Mouse (Mus musculus): Measurements from ENCODE around the gene Gm10518. TPM values are rescaled to one million over a fixed set of nuclear protein-coding genes. Genes with fewer than 3 reads are reported as not detected.

The Gm10518 gene
- polyA plus RNA-seq, 1 experiment from 2014 or later, result 0.08 TPM

GRCm38 (mm10) chr1:179824549-179824948, 21.4 kb downstream of the Gm10518 start:
- Histone ChIP-seq H3K4me2 (ENCODE audit: low read depth, low read length) (no peak overlapping the region), H3K27me3 (ENCODE audit: control insufficient read depth, insufficient read depth, low read depth, low read length) (no peaks in the 10 kb centered on the region), H3K4me3 (ENCODE audit: low read depth, low read length) (no peak overlapping the region), H3K4me1 (ENCODE audit: control insufficient read depth, low read depth, low read length) (no peaks in the 10 kb centered on the region; the same call in 1 of the 2 replicates), H3K9me3 (replicated peaks; ENCODE audit: control insufficient read depth, low read length) (peaks cover 2% of the 10 kb centered on the region), H3K36me3 (ENCODE audit: control insufficient read depth, insufficient read depth) (no peaks in the 10 kb centered on the region), H3K27ac (ENCODE audit: low read length) (no peak overlapping the region), H3K9ac (ENCODE audit: low read depth, low read length) (no peak overlapping the region)
- no peak for ATAC-seq (ENCODE audit: low read depth)
- 63% methylated on average over 5 of the region's 5 CpGs for WGBS (ENCODE audit: insufficient replicate concordance)

DNA sequence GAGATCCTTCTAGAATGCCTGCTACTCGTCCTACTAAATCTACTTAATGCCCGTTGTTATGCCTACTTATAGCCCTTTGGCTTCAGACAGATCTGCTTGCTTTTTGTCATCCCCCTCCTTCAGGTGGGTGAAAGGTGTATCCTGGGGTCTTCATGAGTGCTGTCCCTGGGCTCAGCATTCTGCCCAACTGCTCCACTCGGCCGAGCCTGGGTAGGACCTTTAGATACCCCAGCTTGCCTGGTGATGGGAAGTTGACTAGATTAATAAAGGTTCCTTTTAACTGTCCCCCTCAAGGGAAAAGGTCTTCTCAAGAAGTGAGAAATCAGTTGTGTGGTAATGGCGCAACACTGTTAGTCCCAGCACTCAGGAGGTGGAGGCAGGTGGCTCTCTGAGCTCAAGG, 24.9 kb downstream of the Gm10518 start:
- no peak overlapping the region for H3K4me3 ChIP-seq (ENCODE audit: low read depth, low read length)
- peaks cover 2% of the 10 kb centered on the region for H3K9me3 ChIP-seq (replicated peaks; ENCODE audit: control insufficient read depth, low read length)
- 72% methylated on average over 5 of the region's 5 CpGs for WGBS (ENCODE audit: insufficient replicate concordance)
- no peaks in the 10 kb centered on the region for H3K27me3 ChIP-seq (ENCODE audit: control insufficient read depth, insufficient read depth, low read depth, low read length)
- ATAC-seq (ENCODE audit: low read depth), result no peak
- no peak overlapping the region for H3K27ac ChIP-seq (ENCODE audit: low read length)
- no peak overlapping the region for H3K4me2 ChIP-seq (ENCODE audit: low read depth, low read length)
- H3K4me1 ChIP-seq (ENCODE audit: control insufficient read depth, low read depth, low read length), result no peaks in the 10 kb centered on the region; the same call in 1 of the 2 replicates
- H3K9ac ChIP-seq (ENCODE audit: low read depth, low read length), result no peak overlapping the region
- no peaks in the 10 kb centered on the region for H3K36me3 ChIP-seq (ENCODE audit: control insufficient read depth, insufficient read depth)

DNA sequence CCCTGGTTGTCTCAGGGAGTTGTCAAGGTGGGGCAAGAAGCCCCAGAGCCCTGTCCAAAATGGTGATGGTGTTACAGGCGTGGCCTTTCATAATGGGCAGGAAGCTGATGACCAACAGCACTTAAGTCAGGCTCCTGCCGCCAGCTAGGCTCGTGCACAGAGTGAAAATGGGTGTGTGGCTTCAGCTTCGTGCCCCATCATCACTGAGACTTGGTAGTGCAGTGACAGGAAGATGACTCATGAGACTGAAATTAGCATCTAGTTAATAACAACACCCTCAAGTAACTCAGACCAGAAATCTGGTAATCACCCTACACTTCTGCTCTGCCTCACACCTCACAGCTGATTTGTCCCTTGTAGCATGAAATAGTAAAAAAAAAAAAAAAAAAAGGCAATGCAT, 25.7 kb downstream of the Gm10518 start:
- Histone ChIP-seq H3K9ac (ENCODE audit: low read depth, low read length) (no peak overlapping the region), H3K36me3 (ENCODE audit: control insufficient read depth, insufficient read depth) (no peaks in the 10 kb centered on the region), H3K27me3 (ENCODE audit: control insufficient read depth, insufficient read depth, low read depth, low read length) (no peaks in the 10 kb centered on the region), H3K4me1 (ENCODE audit: control insufficient read depth, low read depth, low read length) (no peaks in the 10 kb centered on the region; the same call in 1 of the 2 replicates), H3K9me3 (replicated peaks; ENCODE audit: control insufficient read depth, low read length) (peaks cover 2% of the 10 kb centered on the region), H3K4me3 (ENCODE audit: low read depth, low read length) (no peak overlapping the region), H3K27ac (ENCODE audit: low read length) (no peak overlapping the region), H3K4me2 (ENCODE audit: low read depth, low read length) (no peak overlapping the region)
- WGBS (ENCODE audit: insufficient replicate concordance), result 25% methylated on average over 4 of the region's 4 CpGs
- ATAC-seq (ENCODE audit: low read depth), result no peak

- Histone ChIP-seq H3K4me2 (ENCODE audit: low read depth, low read length) (no peak overlapping the region), H3K4me1 (ENCODE audit: control insufficient read depth, low read depth, low read length) (peaks cover 17% of the 10 kb centered on the region), H3K9ac (ENCODE audit: low read depth, low read length) (no peak overlapping the region), H3K27ac (ENCODE audit: low read length) (no peak overlapping the region), H3K4me3 (ENCODE audit: low read depth, low read length) (no peak overlapping the region), H3K36me3 (ENCODE audit: control insufficient read depth, insufficient read depth) (no peaks in the 10 kb centered on the region), H3K9me3 (replicated peaks; ENCODE audit: control insufficient read depth, low read length) (no peaks in the 10 kb centered on the region), H3K27me3 (ENCODE audit: control insufficient read depth, insufficient read depth, low read depth, low read length) (no peaks in the 10 kb centered on the region)
- no peak for ATAC-seq (ENCODE audit: low read depth)
- 28% methylated on average over 7 of the region's 7 CpGs for WGBS (ENCODE audit: insufficient replicate concordance)
These were observed 29.6 kb downstream of the Gm10518 start for GRCm38 (mm10) chr1:179832710-179833240.

GRCm38 (mm10) chr1:179833596-179833995, 30.4 kb downstream of the Gm10518 start:
- H3K27ac ChIP-seq (ENCODE audit: low read length), result no peak overlapping the region
- WGBS (ENCODE audit: insufficient replicate concordance), result 78% methylated on average over 1 of the region's 1 CpGs
- peaks cover 17% of the 10 kb centered on the region for H3K4me1 ChIP-seq (ENCODE audit: control insufficient read depth, low read depth, low read length)
- H3K27me3 ChIP-seq (ENCODE audit: control insufficient read depth, insufficient read depth, low read depth, low read length), result no peaks in the 10 kb centered on the region
- ATAC-seq (ENCODE audit: low read depth), result no peak
- H3K4me3 ChIP-seq (ENCODE audit: low read depth, low read length), result no peak overlapping the region
- no peaks in the 10 kb centered on the region for H3K9me3 ChIP-seq (replicated peaks; ENCODE audit: control insufficient read depth, low read length)
- H3K36me3 ChIP-seq (ENCODE audit: control insufficient read depth, insufficient read depth), result no peaks in the 10 kb centered on the region
- no peak overlapping the region for H3K9ac ChIP-seq (ENCODE audit: low read depth, low read length)
- H3K4me2 ChIP-seq (ENCODE audit: low read depth, low read length), result no peak overlapping the region

- 16% methylated on average over 1 of the region's 1 CpGs for WGBS (ENCODE audit: insufficient replicate concordance)
- H3K9me3 ChIP-seq (replicated peaks; ENCODE audit: control insufficient read depth, low read length), result no peaks in the 10 kb centered on the region
- H3K4me1 ChIP-seq (ENCODE audit: control insufficient read depth, low read depth, low read length), result peaks cover 17% of the 10 kb centered on the region
- H3K27ac ChIP-seq (ENCODE audit: low read length), result peak overlapping the region; percentile 64
- H3K9ac ChIP-seq (ENCODE audit: low read depth, low read length), result no peak overlapping the region
- peak; percentile 45 for ATAC-seq (ENCODE audit: low read depth)
- no peak overlapping the region for H3K4me2 ChIP-seq (ENCODE audit: low read depth, low read length)
- H3K36me3 ChIP-seq (ENCODE audit: control insufficient read depth, insufficient read depth), result no peaks in the 10 kb centered on the region
- no peaks in the 10 kb centered on the region for H3K27me3 ChIP-seq (ENCODE audit: control insufficient read depth, insufficient read depth, low read depth, low read length)
- H3K4me3 ChIP-seq (ENCODE audit: low read depth, low read length), result no peak overlapping the region
These were observed 32.7 kb downstream of the Gm10518 start for GRCm38 (mm10) chr1:179835753-179836425.

DNA sequence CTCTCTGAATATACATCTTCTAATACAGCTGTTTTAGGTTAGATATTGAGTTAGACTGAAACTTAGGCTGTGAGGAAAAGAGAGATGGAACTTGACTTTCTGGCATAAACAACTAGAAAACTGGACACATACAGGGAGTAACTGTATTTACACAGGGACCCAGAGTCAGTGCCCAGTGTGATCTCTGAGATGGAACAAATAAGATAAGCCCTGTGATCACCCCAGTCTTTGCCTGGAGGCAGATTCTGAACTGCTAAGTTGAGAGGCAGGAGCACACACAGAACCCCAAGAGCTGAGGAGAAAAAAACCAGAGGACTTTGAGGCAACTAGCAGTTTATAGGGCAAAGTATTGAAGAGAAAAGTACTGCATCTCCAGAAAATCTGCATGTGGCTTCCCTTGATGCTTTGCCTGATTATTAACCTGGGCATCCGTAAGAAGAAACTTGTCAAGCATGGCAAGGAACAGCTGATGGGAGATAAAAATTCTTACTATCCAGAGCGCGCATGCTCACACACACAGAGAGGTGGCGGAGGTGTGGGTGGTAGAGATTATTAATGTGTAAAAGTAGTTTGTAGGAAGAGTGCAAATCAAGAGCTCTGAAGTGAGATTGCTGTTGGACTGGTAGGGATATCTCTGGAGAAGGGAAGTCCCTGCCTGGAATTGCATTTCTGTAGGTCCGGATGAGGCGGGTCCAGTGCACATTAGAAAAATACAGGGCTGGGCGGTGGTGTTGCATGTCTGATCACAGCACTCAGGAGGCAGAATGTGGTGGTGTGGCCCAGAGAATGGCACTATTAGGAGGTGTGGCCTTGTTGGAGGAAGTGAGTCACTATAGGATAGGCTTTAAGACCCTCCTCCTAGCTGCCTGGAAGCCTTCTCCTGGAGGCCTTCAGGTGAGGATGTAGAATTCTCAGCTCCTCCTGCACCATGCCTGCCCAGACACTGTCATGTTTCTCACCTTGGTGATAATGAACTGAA, 33.5 kb downstream of the Gm10518 start:
- Histone ChIP-seq H3K9ac (ENCODE audit: low read depth, low read length) (no peak overlapping the region), H3K27me3 (ENCODE audit: control insufficient read depth, insufficient read depth, low read depth, low read length) (no peaks in the 10 kb centered on the region), H3K4me1 (ENCODE audit: control insufficient read depth, low read depth, low read length) (peaks cover 17% of the 10 kb centered on the region), H3K4me2 (ENCODE audit: low read depth, low read length) (no peak overlapping the region), H3K9me3 (replicated peaks; ENCODE audit: control insufficient read depth, low read length) (no peaks in the 10 kb centered on the region), H3K27ac (ENCODE audit: low read length) (peak overlapping the region; percentile 64), H3K36me3 (ENCODE audit: control insufficient read depth, insufficient read depth) (no peaks in the 10 kb centered on the region), H3K4me3 (ENCODE audit: low read depth, low read length) (no peak overlapping the region)
- WGBS (ENCODE audit: insufficient replicate concordance), result 45% methylated on average over 7 of the region's 7 CpGs
- peak; percentile 75 for ATAC-seq (ENCODE audit: low read depth)

DNA sequence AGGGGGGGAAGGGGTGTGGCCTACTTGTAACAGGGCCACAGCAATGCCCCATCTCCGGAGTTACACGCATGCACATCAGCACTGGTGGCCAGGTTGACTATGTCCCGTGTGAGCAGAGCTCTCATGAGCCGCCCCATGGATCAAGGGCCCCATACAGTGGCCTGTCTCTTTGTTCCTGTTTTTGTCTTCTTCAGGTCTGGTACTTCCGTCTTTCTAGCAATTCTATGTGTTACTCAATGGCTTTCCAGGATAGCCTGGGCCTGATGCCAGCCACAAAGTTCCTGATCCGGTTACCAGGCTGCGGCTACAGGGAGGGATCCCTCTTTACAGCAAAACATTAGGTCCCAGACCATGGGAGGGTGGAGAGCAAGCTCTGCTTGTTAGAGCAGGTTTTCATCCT, 39.4 kb downstream of the Gm10518 start:
- no peaks in the 10 kb centered on the region for H3K9me3 ChIP-seq (replicated peaks; ENCODE audit: control insufficient read depth, low read length)
- H3K4me1 ChIP-seq (ENCODE audit: control insufficient read depth, low read depth, low read length), result peaks cover 6% of the 10 kb centered on the region
- no peaks in the 10 kb centered on the region for H3K36me3 ChIP-seq (ENCODE audit: control insufficient read depth, insufficient read depth)
- no peaks in the 10 kb centered on the region for H3K27me3 ChIP-seq (ENCODE audit: control insufficient read depth, insufficient read depth, low read depth, low read length)
- no peak overlapping the region for H3K4me2 ChIP-seq (ENCODE audit: low read depth, low read length)
- H3K4me3 ChIP-seq (ENCODE audit: low read depth, low read length), result no peak overlapping the region
- H3K9ac ChIP-seq (ENCODE audit: low read depth, low read length), result no peak overlapping the region
- 58% methylated on average over 7 of the region's 7 CpGs for WGBS (ENCODE audit: insufficient replicate concordance)
- H3K27ac ChIP-seq (ENCODE audit: low read length), result no peak overlapping the region
- no peak for ATAC-seq (ENCODE audit: low read depth)

DNA sequence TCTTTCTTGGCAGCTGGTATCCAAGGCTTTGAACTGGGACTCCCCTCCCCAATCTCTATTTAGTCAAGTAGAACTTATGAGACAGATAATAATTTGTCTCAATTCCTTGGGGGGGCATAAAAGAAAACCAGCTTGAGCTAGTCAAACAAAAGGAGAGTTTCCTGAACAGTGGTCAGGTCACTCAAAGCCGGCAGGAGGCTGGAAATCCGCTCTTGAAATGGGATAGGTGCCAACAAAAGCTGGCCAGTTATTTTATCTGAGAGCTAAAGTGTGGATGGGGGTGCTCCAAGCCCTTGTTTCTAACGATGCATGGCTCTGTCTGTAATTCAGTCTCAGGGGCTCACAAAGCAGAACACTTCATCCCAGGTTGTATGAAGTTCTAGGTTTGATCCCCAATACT, 40.8 kb downstream of the Gm10518 start:
- Histone ChIP-seq H3K4me3 (ENCODE audit: low read depth, low read length) (no peak overlapping the region), H3K4me1 (ENCODE audit: control insufficient read depth, low read depth, low read length) (peaks cover 8% of the 10 kb centered on the region), H3K36me3 (ENCODE audit: control insufficient read depth, insufficient read depth) (no peaks in the 10 kb centered on the region), H3K9ac (ENCODE audit: low read depth, low read length) (no peak overlapping the region), H3K4me2 (ENCODE audit: low read depth, low read length) (no peak overlapping the region), H3K9me3 (replicated peaks; ENCODE audit: control insufficient read depth, low read length) (no peaks in the 10 kb centered on the region), H3K27me3 (ENCODE audit: control insufficient read depth, insufficient read depth, low read depth, low read length) (no peaks in the 10 kb centered on the region), H3K27ac (ENCODE audit: low read length) (no peak overlapping the region)
- no peak for ATAC-seq (ENCODE audit: low read depth)
- 45% methylated on average over 3 of the region's 3 CpGs for WGBS (ENCODE audit: insufficient replicate concordance)

Data from liver, embryonic 16.5 days (tissue).